9 mouse cellular contexts compared by ENCODE assay signal in the genomic region with DNA sequence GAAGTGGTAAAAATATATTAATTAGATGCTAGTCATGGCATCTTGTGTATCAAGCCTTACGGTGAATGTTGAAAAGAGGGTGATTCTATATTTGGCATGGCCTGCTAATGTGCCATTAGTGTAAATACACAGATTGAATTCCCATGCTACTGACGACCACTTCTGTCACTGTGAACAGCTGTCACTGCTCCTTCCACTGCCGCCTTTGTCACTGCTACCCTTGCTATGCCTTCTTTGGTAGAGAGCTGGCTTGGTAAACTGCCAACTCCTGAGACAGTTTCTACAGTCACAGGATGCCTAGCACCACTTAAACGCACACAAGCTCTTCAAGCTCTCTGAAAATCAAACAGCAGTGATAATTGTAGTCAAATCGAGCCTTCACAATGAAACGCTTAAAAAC.
DNase-seq lines count a peak whose midpoint lies in the region; ATAC-seq lines count a peak whose summit lies in the region.
"Had no signal": no experiment of that assay in that cellular context is flagged by ENCODE, and none has a peak within 500 bp of the region (broad histone marks: within the 10 kb centered on the region; RNA-seq: fewer than 3 reads in every experiment).

No protein-coding gene starts in this region.

- intact Hi-C loops in heart, postnatal 10 days (cut with DNase I) = no loop called here

- peak; percentile 99 for ATAC-seq in forebrain, embryonic 14.5 days
- ATAC-seq in midbrain, embryonic 16.5 days = peak; percentile 48; the same call in 1 of the 2 replicates
- no peak for ATAC-seq in inflammation-experienced regulatory T-cells, adult 6 months

- H3K36me3 ChIP-seq in forebrain, embryonic 14.5 days (ENCODE audit: control insufficient read depth, insufficient read depth, low read length) = no peaks in the 10 kb centered on the region
- H3K36me3 ChIP-seq in midbrain, embryonic 16.5 days (ENCODE audit: control insufficient read depth, insufficient read depth, low read length) = no peaks in the 10 kb centered on the region
- H3K36me3 ChIP-seq: G1E; limb, embryonic 12.5 days had no signal

- WGBS in forebrain, embryonic 14.5 days = 24% methylated on average over 6 of the region's 6 CpGs
- WGBS in midbrain, embryonic 16.5 days = 47% methylated on average over 6 of the region's 6 CpGs

- no peaks in the 10 kb centered on the region for H3K27me3 ChIP-seq in forebrain, embryonic 14.5 days (replicated peaks; ENCODE audit: control insufficient read depth, insufficient read depth, low read length)
- H3K27me3 ChIP-seq in midbrain, embryonic 16.5 days (ENCODE audit: control insufficient read depth, insufficient read depth, low read depth, low read length) = no peaks in the 10 kb centered on the region
- H3K27me3 ChIP-seq: limb, embryonic 12.5 days had no signal

- H3K4me1 ChIP-seq in forebrain, embryonic 14.5 days (ENCODE audit: control insufficient read depth, insufficient read depth, low read length) = no peaks in the 10 kb centered on the region
- H3K4me1 ChIP-seq in midbrain, embryonic 16.5 days (ENCODE audit: control insufficient read depth, insufficient read depth, low read length) = peaks cover 3% of the 10 kb centered on the region; the same call in 1 of the 2 replicates

- H3K4me2 ChIP-seq in forebrain, embryonic 14.5 days (ENCODE audit: low read length) = no peak overlapping the region
- H3K4me2 ChIP-seq in midbrain, embryonic 16.5 days (ENCODE audit: low read length) = no peak overlapping the region
- H3K4me2 ChIP-seq: limb, embryonic 12.5 days had no signal

- no peak overlapping the region for H3K27ac ChIP-seq in forebrain, embryonic 14.5 days (ENCODE audit: low read depth, low read length)
- no peak overlapping the region for H3K27ac ChIP-seq in midbrain, embryonic 16.5 days (ENCODE audit: low read length)
- H3K27ac ChIP-seq: limb, embryonic 12.5 days had no signal

- no peak overlapping the region for H3K9ac ChIP-seq in forebrain, embryonic 14.5 days (ENCODE audit: low read length)
- H3K9ac ChIP-seq in midbrain, embryonic 16.5 days (ENCODE audit: low read depth, low read length) = no peak overlapping the region
- H3K9ac ChIP-seq: limb, embryonic 12.5 days had no signal

- no peak overlapping the region for H3K4me3 ChIP-seq in forebrain, embryonic 14.5 days (ENCODE audit: low read depth, low read length)
- H3K4me3 ChIP-seq in midbrain, embryonic 16.5 days (ENCODE audit: low read depth, low read length) = no peak overlapping the region
- H3K4me3 ChIP-seq: limb, embryonic 12.5 days had no signal

- peak; percentile 9 for DNase-seq in layer of hippocampus, adult 9-11 months
- DNase-seq in layer of hippocampus, adult 11-12 months (ENCODE audit: low spot score) = no peak
- peak; percentile 92 for DNase-seq in forebrain, embryonic 14.5 days (ENCODE audit: low spot score)
- DNase-seq in heart, postnatal 10 days = peak; percentile 33 to 54
- no peak for DNase-seq in adrenal gland, adult 8-10 months

- no peaks in the 10 kb centered on the region for H3K9me3 ChIP-seq in forebrain, embryonic 14.5 days (replicated peaks; ENCODE audit: control insufficient read depth, low read length)
- H3K9me3 ChIP-seq in midbrain, embryonic 16.5 days (replicated peaks; ENCODE audit: control insufficient read depth, low read length, poor library complexity, severe bottlenecking) = no peaks in the 10 kb centered on the region
- H3K9me3 ChIP-seq: G1E; limb, embryonic 12.5 days had no signal

Comparison
In these comparisons a context has a peak if more than half of its experiments do, and no peak if none do; other contexts are left out.
1. DNase-seq: peak in layer of hippocampus, adult 9-11 months (single experiment), forebrain, embryonic 14.5 days (single experiment) and heart, postnatal 10 days (2 of 2); none in layer of hippocampus, adult 11-12 months (single experiment) and adrenal gland, adult 8-10 months (single experiment).